Mouse (Mus musculus) gastrocnemius, postnatal 10 days (tissue): ENCODE measurements around the gene Tmem30c. TPM values are rescaled to one million over a fixed set of nuclear protein-coding genes. Genes with fewer than 3 reads are reported as not detected.
"Not testable (repeated sequence)": the region's sequence is repeated elsewhere in the genome, so short reads cannot be mapped to it uniquely, and the experiment has no call there.

ENCODE experiments used
- DNase-seq: peaks from one replicate; pipeline ENCODE4 v3.0.0; 2021; ENCODE audit warnings: mixed read lengths
- total RNA-seq, 2 experiments: library from RNA; stranded (reverse); gene quantifications; 2 replicates each; pipeline ENCODE4 v1.2.3; 2021

The Tmem30c gene
- total RNA-seq, 2 experiments from 2014 or later = not detected

- not testable (repeated sequence) for DNase-seq
These were observed 60.7 kb downstream of the Tmem30c start for GRCm38 (mm10) chr16:57231937-57232310.

- DNase-seq = peak; percentile 98
These were observed 61.4 kb downstream of the Tmem30c start, which contains the start of gene Tbc1d23 for GRCm38 (mm10) chr16:57231089-57231936. TSS of gene Tbc1d23 (minus strand) at chr16:57231504.

- no peak for DNase-seq
These were observed 66.2 kb downstream of the Tmem30c start for GRCm38 (mm10) chr16:57226444-57226843.

- no peak for DNase-seq
These were observed 72.3 kb downstream of the Tmem30c start for GRCm38 (mm10) chr16:57220361-57220760.

Other genes with a start within 250 kb of the Tmem30c start
- gene Tmem45a2, start 221.5 kb downstream of the Tmem30c start, total RNA-seq = not detected
- gene Tomm70a, start 171.2 kb downstream of the Tmem30c start, total RNA-seq = 10 to 100 TPM; 39.7 to 40.4 TPM
- 10 to 100 TPM; 34.5 to 35.0 TPM for gene Nit2, start 125.5 kb downstream of the Tmem30c start, total RNA-seq
- gene Tbc1d23, start 61.4 kb downstream of the Tmem30c start, total RNA-seq = 10 to 100 TPM; 24.6 to 29.0 TPM
- 10 to 100 TPM; 53.5 to 60.3 TPM for gene Filip1l, start 60.2 kb upstream of the Tmem30c start, total RNA-seq